Mouse (Mus musculus): ENCODE measurements around the gene Utrn.

The Utrn gene

DNA sequence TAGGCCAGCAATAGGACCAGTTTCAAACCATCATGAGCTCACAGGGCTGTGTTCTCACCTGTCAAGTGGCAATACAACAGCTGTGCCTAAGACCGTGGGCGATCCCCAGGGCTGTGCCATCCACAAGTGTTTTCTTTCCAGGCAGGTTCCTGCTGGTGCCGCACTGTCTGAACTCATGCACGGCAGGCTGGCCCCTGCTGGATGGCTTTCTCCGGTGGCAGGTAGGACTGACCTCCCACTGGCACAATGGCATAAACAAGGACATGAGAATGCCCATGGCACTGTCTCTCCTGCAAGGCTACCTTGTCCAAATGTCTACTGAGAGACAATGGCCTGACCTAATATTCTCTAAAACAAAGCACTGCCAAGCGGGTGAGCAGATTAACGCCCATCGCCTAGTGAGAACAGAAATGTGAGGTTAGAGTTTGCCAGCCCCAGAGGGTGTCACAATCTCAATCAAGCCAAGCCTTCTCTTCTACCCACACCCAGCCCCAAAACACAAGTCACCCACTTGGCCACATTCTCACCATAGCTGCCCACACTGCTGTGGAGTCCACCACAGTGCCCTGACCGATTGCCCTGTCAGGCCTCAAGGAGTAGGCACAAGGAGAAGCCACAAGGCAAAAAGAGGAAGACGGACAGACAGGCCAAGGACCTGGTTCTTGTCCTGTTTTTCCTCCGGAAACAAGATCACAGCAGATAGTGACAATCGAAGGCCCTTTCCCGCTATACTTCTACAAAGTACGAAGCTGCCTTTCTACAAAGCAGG lies 32.9 kb downstream of the Utrn start:
- no peak for DNase-seq (ENCODE audit: low spot score)

DNA sequence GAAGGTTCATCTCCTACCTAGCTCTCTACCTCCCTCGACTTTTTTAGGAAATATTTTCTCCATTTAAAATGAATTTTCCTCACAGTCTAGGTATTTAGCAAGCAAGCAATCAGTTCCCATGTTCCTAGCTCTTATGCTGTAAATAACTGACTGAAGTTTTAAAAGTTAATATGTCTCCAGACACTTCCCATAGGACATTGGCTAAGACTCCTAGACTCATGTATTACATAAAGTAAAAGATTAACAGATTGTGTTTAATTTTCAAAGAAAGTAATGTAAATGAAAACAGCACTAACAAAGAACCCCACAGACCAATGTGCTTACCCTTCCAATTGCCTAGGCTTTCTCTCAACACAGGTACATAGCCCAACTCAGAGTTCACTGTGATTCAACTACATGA lies 35.0 kb downstream of the Utrn start:
- no peak for DNase-seq (ENCODE audit: low spot score)

DNA sequence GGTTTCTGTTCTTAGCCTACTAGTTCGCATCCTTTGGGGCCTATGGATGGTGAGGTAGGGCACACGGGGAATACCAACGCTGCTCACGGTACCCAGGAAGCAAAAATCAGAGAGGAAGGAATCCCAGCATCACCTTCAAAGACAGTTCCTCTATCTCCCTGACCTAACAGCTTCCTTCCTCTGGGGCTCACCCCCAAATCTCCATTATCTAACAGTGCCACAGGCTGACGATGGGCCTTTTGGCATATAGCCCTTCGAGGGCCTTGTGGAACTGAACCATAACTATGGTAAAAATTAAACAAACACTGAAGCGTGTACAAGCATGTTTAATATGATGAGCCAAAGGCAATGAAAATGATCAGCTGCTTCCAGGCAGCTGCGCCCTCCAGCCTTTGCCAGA lies 37.0 kb downstream of the Utrn start:
- DNase-seq (ENCODE audit: low spot score), result no peak

DNA sequence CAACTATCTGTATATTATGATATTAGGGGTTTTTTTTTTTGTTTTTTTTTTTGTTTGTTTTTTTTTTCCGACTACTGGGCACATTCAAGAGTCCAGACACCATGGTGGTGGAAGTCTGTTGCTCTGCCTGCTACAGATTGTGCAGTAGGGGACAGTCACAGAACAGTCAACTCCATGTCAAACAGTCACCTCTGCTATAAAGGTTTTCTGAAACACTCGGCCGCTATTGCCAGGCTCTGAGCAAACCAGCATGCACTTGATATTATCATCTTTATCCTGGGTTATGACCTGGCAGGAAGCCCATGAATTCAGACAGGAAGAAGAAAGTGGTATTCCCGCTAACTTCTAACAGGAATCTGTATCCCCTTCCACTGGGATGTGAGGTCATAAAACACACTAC lies 41.4 kb downstream of the Utrn start:
- DNase-seq (ENCODE audit: low spot score), result no peak

DNA sequence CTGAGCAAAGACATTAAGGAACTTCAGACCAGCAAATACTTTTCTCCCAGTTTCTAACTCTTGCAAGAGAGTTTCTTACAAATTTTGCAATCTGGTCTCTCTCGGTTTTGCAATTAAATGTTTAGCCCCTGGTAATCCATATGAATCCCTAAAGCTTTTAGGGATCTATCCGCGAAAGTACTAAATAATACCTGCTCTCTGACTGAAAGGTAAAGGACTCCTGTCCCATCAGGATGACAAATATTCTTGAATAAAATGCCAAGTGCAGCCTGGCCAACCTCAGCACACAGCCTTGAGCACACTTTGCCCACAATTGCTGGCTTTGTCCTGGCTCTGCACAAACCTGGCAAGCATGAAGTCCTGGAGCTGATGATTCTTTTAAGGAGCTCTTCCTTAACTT lies 41.9 kb downstream of the Utrn start:
- DNase-seq (ENCODE audit: low spot score), result no peak

DNA sequence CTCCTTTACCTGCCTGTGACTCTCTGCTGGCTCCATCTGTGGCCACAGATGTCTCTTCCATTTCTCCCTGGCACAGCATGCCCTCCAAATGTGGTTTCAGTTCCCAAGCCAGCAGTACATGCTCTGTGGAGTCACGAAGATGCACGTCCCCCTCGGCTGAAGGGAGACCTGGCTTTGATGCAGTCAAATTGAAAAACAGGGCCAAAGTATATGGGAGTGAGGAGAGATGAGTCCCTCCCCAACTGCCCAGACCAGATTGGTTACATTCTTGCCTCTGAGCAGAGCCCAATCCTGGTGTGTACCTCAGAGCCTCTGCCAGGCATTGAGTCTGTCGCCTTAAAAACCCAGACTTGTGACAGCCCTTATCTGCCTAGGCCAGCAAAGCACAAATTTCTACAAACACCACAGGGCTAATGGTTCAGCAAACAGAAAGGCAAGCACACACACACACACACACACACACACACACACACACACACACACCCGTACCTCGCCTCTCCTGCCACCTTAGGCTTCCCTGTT lies 42.3 kb downstream of the Utrn start:
- DNase-seq (ENCODE audit: low spot score), result no peak

DNA sequence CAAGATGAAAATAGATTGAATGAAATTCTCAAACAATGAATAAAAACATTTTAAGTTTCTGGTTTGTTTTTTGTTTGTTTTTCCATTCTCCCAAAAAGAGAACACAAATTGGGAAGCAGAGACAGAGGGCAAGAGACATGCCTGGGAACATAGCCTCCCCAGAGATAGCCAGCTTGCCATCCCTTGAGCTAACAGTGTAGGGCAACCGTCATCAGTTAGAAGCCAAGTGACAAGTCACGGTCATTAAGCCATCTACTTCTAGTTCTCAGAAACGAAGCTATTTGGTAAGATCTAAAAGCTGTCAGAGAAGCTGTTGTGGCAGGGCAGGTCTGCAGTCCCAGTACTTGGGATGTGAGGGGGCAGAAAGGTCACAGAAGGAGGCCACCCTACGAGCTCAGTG lies 44.8 kb downstream of the Utrn start:
- DNase-seq (ENCODE audit: low spot score), result no peak

DNA sequence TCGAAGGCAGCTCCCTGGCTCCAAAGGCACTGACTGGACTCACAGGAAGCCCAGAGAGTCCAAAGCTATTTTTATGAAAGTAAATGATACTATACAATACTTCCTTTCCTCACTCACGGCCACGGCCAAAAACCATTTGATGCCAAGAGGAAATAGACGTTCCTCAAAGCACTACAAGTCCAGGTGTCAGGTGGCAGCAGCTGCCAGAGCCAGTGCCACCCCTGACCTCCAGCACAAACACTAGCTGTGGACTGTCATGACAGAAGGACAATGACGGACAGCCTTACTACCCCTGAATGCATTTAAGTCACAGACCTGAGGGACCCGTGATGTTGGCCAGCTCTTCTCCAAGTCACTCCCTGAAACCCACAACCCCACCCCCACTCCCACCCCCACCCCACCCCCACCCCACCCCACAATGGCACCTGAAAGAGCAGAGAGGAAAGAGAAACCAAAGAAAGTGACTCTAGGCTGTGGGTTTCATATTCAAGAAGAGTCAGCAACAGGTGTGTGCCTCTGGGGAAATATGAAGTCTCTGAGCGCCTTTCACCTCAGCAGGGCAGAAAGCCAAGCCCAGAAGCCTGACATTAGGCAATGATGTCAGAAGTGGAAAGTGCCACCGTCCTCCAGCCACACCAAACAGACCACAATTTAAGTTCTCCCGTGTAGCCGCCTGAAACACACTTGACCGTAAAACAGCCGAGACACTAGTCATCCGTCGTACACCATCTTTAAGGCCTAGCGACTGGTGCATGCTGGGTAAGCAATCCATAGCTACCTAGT lies 45.5 kb downstream of the Utrn start:
- no peak for DNase-seq (ENCODE audit: low spot score)

DNA sequence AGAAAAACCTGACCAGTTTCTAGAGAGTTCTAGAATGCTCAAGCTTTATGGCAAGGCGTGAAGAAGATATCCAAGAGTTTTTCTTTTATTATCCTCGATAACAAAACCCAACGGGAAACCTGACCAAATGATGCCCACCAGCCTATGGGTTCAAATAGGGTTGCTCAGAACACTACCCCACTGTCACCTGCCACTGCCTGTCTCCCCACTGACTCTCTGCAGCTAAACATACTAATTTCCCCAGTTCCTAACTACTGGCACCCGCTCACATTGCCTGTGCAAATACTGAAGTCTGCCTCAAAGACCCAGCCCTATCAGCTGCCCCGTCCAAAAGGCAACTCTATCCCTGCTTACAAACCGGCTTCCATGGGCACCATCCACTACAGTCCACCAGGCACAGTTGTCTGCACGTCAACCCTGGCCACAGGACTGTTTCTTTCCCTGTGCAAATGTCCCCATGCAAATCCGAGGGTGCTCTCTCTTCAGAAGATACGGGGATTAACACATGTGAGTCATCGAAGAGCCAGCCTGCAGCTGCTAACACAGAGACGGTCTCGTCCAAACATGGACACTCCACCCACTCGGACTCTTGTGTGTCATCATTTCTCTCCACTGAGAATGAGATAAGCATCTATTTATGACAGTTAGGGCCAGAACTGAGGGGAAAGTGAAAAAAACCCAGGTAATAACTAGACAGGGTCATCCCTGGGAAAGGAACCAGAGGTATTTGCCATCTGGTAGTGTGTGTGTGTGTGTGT lies 48.0 kb downstream of the Utrn start:
- no peak for DNase-seq (ENCODE audit: low spot score)

DNA sequence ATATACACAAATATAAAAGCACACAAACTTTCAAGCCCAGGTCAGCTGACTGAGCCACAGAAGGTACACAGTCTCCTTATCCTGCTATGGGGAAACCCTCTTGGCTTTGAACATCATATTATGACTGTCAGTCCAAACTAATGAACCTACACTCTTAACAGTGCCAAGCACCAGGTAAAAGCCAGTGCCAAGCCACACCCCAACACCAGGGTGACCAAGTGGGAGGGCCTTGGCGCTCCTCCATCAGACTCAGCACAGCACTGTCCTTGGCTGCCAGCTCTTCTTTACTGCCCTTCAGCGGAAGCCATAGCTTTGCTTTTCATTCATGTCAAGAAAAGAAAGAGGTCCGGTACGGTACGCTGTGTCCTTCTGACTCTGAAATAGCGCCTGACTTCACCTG lies 51.8 kb downstream of the Utrn start:
- no peak for DNase-seq (ENCODE audit: low spot score)

DNA sequence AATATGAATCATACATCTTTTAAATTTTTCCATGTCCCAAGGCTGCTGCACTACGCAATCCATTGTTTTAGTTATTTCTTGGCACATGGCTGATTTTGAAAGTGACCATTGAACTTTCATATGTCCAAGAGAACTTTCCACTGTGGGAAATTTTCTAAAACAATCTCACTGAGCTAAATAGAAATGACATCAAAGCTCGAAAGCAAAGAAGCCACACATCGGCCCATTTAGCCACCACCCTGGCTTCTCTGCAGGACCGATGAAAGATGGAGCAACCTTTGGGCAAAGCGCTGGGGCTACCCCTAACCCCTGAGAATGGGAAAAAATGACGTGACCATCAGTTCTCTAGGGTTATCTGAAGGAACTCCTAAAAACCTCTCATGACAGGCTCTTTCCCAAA lies 52.6 kb downstream of the Utrn start:
- DNase-seq (ENCODE audit: low spot score), result no peak

DNA sequence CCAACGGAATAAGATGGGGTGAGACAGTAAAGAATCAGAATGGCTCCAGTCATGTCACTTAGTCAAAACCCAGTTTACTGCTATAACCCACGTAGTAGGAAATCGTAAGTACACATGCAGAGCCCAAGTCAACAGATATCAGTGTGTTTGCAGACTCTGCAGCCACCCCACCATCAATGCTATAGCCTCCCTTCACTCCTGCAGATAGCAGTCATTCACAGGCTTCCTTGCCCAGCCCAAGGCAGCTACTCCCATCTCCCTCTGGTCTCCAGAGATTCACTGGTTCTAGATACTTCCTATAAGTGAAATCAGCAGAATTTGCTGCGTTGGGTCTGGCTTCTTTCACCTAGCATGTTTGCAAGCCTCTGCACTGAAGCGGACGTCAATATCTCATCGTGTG lies 54.8 kb downstream of the Utrn start:
- DNase-seq (ENCODE audit: low spot score), result no peak

DNA sequence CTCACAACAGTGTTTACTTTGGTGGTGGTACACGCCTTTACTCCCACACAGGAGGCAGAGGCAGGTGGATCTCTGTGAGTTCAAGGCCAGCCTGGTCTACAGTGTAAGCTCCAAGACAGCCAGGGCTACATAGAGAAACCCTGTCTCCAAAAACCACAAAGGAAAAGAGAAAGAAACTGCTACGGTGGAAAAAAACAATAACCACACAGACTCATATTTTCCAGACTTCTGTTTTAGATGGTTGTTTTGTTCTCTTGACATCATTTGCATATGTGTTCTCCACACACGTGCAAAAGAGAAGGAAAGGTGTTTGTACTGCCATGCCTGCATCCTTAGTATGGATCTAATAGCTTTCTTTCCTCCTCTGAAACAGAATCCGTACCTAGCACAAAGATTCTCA lies 55.3 kb downstream of the Utrn start:
- DNase-seq (ENCODE audit: low spot score), result no peak

DNA sequence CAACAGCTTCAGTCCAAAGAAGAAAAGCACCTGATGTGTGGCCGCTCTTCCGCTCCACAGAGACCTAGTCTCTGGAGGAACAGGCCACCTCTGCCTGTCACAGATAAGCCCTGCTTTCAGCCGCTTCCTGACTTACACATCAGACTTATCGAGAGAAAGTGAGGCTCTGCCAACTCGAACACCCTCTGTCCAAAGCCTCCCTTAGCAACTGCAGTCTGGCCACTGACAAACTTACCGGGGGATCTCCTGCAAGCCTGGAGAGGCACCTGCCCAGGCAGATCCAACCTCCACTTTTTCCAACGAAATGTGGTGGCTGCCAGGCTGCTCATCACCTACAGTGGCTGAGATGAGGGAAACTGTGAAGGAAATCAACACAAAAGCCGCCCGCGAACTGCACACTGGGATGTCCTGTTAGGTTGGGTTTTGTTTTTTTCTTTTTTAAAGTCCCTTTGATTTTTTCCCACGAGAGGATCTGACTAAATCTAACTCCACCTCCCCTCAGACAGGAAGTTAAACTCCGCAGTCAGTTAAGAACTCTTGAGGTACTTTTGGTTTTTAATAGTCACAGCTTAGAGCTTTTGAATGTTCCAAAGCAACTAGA lies 55.9 kb downstream of the Utrn start:
- DNase-seq (ENCODE audit: low spot score), result peak; percentile 16

DNA sequence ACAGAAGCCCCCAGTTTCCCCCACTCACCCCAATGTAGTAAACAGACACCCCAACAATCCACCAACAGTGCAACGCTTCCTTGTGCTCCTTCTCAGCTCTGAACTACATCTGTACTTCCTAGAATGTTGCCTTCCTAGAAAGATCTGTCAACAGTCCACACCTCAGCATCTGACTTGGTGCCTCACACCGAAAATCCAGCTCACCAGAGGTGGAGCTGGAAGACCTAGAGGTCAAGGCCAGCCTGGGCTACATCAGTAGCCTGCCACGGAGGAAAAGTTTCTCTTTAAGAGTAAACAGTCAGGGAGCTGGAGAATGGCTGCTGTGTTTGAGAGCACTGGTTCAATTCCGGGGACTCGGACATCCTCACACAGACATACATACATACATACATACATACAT lies 56.5 kb downstream of the Utrn start:
- DNase-seq (ENCODE audit: low spot score), result no peak

DNA sequence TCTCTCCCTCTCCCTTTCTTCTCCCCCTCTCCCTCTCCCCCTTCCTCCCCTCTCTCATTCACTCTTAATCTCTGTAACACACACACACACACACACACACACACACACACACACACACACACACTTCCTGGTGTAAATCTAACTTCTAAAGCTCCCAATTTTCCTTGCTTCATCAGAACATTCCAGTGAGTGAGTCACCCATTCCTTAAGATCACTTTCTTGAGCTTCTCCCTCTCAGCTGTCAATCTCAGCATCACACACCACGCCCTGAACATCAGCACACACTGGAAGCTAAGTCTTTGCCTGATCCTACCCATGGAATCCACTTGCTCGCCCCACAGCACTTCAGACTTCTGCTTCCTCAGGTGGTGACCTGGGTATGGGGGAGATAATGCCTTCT lies 58.3 kb downstream of the Utrn start:
- no peak for DNase-seq (ENCODE audit: low spot score)

DNA sequence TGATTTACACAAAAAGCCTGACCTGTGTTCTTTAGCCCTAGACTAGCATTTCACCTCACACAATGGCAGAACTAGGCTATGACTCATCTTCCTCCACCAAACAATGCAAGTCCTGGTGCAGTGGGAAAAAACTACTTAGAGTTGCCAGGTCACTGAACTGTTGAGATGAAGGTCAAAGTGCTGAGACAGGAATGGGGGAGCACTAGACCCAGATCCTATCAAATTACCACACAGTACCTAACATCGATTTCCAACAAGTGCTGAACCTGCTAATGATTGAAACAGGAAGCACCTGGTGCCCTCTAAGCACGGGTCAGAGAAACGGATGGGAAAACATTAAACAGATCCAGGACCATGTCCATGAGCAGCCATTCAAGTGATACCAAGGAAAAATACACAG lies 59.5 kb downstream of the Utrn start:
- no peak for DNase-seq (ENCODE audit: low spot score)

DNA sequence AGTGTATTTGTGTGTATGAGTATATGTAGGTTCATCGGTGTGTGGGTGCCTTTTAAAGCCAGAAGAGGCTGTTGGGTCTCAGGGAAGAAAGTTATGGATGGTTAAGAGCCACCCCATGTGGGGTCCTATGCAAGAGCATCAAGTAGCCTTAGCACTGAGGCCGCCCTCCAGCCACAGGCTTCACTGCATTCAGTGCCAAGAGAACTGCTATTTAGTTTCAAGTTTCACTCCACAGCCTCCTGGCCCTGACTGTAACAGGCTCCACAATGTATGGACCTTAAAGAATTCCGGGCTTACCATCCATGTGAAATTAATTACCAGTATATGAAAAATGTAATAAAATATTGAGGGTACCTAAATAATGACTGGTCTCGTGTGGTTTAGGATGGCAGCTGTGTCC lies 60.7 kb downstream of the Utrn start:
- DNase-seq (ENCODE audit: low spot score), result no peak

DNA sequence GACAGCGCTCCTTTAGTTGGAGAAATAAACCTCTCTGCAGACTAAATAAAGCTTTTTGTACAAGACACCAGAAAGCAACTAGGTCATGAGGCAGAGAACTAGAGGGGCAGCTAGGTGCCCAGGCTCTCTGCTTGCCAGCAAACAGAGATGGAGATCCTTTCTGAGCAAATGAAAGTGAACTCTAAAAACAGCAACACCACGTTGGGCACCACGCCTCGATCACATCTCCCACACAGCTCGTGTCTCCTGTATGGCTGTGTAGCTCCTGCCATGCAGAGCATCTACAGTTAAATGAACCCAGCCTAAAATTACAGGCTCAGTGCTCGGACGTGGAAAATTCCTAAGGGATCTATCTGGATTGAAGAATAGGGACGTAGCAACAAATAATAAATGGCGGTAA lies 61.5 kb downstream of the Utrn start:
- DNase-seq (ENCODE audit: low spot score), result no peak

DNA sequence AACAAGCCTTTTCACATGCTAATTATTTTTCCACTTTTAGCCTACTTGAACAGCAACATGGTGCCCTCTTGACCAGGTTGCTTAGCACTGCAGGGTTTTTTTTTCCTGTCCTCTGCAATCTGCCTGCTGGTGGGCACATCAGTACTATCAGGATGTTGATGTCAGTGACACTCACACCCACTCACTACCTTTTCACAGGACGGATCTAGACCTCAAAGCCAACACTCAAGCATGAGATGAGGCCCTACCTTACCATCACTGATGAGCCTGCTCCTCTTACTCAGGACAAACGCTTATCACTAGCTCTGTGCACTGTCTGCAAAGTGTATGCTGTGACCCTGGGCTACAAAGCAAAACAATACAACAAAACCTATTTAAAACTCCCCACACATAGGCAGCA lies 63.3 kb downstream of the Utrn start:
- DNase-seq (ENCODE audit: low spot score), result no peak

DNA sequence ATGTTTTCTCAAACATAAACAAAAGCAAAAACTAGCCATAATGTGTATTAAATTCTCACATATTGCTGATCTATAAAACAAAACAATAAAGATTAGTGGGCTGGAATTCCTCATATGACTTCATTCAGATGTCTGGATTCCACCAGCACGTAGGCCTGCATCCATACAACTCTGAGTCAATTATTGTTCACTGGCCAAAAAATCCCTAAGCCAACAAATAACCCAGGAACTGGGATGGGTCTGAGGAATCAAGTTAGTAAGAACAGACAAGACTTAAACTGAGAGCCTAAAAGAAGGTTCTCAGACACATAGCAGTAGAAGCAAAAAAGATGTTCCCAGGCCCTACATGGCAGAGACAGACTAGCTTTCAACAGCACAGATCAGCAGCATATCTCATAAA lies 65.2 kb downstream of the Utrn start:
- no peak for DNase-seq (ENCODE audit: low spot score)

DNA sequence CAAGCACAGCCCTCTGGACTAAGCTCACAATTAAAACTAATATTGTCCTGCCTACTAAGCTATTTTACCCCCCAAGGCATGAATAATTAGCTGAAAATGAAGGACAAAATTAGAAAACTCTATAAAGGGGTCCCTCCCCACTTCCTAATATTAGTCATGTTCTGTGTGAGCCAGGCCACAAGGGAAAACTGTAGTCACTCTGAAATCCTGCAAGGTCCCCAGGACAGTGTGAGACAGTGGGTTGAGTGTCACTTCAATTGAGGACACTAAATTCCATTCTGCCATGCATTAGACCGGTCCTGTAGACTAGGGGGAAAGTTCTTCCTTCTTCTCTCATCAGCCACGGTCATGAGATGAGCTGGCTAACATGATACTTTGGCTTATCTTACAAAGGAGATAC lies 69.7 kb downstream of the Utrn start:
- DNase-seq (ENCODE audit: low spot score), result no peak
